Mouse (Mus musculus) neural tube, embryonic 13.5 days (tissue): ENCODE results near the gene Dlg2. TPM values are rescaled to one million over a fixed set of nuclear protein-coding genes. Genes with fewer than 3 reads are reported as not detected.

Experiments used
- ATAC-seq: fragments of 200-750 bp; cut with Nextera tagmentation; 2 replicates; pipeline ENCODE4 v1.8.0; 2017; ENCODE audit warnings: low read depth, mild to moderate bottlenecking, moderate TSS enrichment, moderate library complexity
- H3K27ac ChIP-seq: fragments of 300-500 bp; sonication (generic); replicated peaks from 2 replicates; pipeline ENCODE4 v1.5.1; 2015; ENCODE audit warnings: moderate library complexity, mild to moderate bottlenecking, inconsistent platforms
- H3K27me3 ChIP-seq: fragments of 300-500 bp; sonication (generic); 2 replicates; pipeline ENCODE4 v1.6.1; 2015; ENCODE audit warnings: mild to moderate bottlenecking, inconsistent platforms
- H3K36me3 ChIP-seq: fragments of 300-500 bp; sonication (generic); 2 replicates; pipeline ENCODE4 v1.6.1; 2015; ENCODE audit warnings: mild to moderate bottlenecking, inconsistent platforms
- H3K4me1 ChIP-seq: fragments of 300-500 bp; sonication (generic); replicated peaks from 2 replicates; pipeline ENCODE4 v1.6.1; 2015; ENCODE audit warnings: inconsistent platforms
- H3K4me2 ChIP-seq: fragments of 300-500 bp; sonication (generic); 2 replicates; pipeline ENCODE4 v1.6.1; 2015; ENCODE audit warnings: inconsistent platforms, mild to moderate bottlenecking, moderate library complexity
- H3K4me3 ChIP-seq: fragments of 300-500 bp; sonication (generic); 2 replicates; pipeline ENCODE4 v1.5.1; 2015; ENCODE audit warnings: mild to moderate bottlenecking, inconsistent platforms
- H3K9ac ChIP-seq: fragments of 300-500 bp; sonication (generic); 2 replicates; pipeline ENCODE4 v1.6.1; 2015; ENCODE audit warnings: moderate library complexity, mild to moderate bottlenecking, inconsistent platforms
- H3K9me3 ChIP-seq: fragments of 300-500 bp; sonication (generic); 2 replicates; pipeline ENCODE4 v1.6.1; 2016; ENCODE audit warnings: inconsistent platforms
- WGBS: fragments of 180-500 bp; shearing (Covaris S2); methylation state at CpG from one replicate; pipeline ENCODE4 v1.1.7; 2015; 5-methylcytosine and 5-hydroxymethylcytosine counted together
- polyA plus RNA-seq: library from polyadenylated mRNA; unstranded; fragments of >200 nt; fragmentation: Nextera tagmentation; extraction: Ambion mirVana; gene quantifications from 2 replicates; pipeline ENCODE4 v1.2.1, GENCODE M21; 2015

Dlg2 gene
- polyA plus RNA-seq, 1 experiment from 2014 or later: 13.9 TPM

- ATAC-seq: no peak
- Histone ChIP-seq H3K27ac (no peak overlapping the region), H3K4me3 (no peak overlapping the region), H3K9ac (no peak overlapping the region), H3K4me1 (no peaks in the 10 kb centered on the region), H3K36me3 (no peaks in the 10 kb centered on the region), H3K4me2 (no peak overlapping the region), H3K27me3 (no peaks in the 10 kb centered on the region), H3K9me3 (no peaks in the 10 kb centered on the region)
- 75% methylated on average over 2 of the region's 2 CpGs for WGBS
These were observed 1105.7 kb downstream of the Dlg2 start for GRCm38 (mm10) chr7:91582203-91582602.

- Histone ChIP-seq H3K27me3 (no peaks in the 10 kb centered on the region), H3K36me3 (no peaks in the 10 kb centered on the region), H3K4me2 (no peak overlapping the region), H3K9me3 (no peaks in the 10 kb centered on the region), H3K4me3 (no peak overlapping the region), H3K9ac (no peak overlapping the region), H3K4me1 (no peaks in the 10 kb centered on the region), H3K27ac (no peak overlapping the region)
- WGBS: 53% methylated on average over 1 of the region's 1 CpGs
- no peak for ATAC-seq
These were observed 1107.1 kb downstream of the Dlg2 start for GRCm38 (mm10) chr7:91583566-91583965.

GRCm38 (mm10) chr7:91591261-91592170 is 1115.0 kb downstream of the Dlg2 start:
- Histone ChIP-seq H3K9me3 (no peaks in the 10 kb centered on the region), H3K4me2 (no peak overlapping the region), H3K4me1 (no peaks in the 10 kb centered on the region), H3K27me3 (no peaks in the 10 kb centered on the region), H3K27ac (no peak overlapping the region), H3K4me3 (no peak overlapping the region), H3K9ac (no peak overlapping the region), H3K36me3 (no peaks in the 10 kb centered on the region)
- no peak for ATAC-seq
- WGBS: 83% methylated on average over 5 of the region's 5 CpGs

- WGBS: 68% methylated on average over 4 of the region's 4 CpGs
- Histone ChIP-seq H3K27ac (no peak overlapping the region), H3K27me3 (no peaks in the 10 kb centered on the region), H3K9ac (no peak overlapping the region), H3K4me1 (no peaks in the 10 kb centered on the region), H3K4me3 (no peak overlapping the region), H3K9me3 (no peaks in the 10 kb centered on the region), H3K36me3 (no peaks in the 10 kb centered on the region), H3K4me2 (no peak overlapping the region)
- ATAC-seq: no peak
These were observed 1122.1 kb downstream of the Dlg2 start for GRCm38 (mm10) chr7:91598549-91598948.

GRCm38 (mm10) chr7:91601307-91601706 is 1124.8 kb downstream of the Dlg2 start:
- H3K9me3 ChIP-seq: no peaks in the 10 kb centered on the region
- no peaks in the 10 kb centered on the region for H3K36me3 ChIP-seq
- H3K27me3 ChIP-seq: no peaks in the 10 kb centered on the region
- no peak overlapping the region for H3K4me2 ChIP-seq
- no peaks in the 10 kb centered on the region for H3K4me1 ChIP-seq
- H3K4me3 ChIP-seq: no peak overlapping the region
- no peak overlapping the region for H3K9ac ChIP-seq
- no peak for ATAC-seq
- no peak overlapping the region for H3K27ac ChIP-seq

- no peak overlapping the region for H3K27ac ChIP-seq
- H3K36me3 ChIP-seq: no peaks in the 10 kb centered on the region
- H3K4me2 ChIP-seq: no peak overlapping the region
- no peaks in the 10 kb centered on the region for H3K27me3 ChIP-seq
- H3K9ac ChIP-seq: no peak overlapping the region
- 68% methylated on average over 4 of the region's 4 CpGs for WGBS
- no peaks in the 10 kb centered on the region for H3K9me3 ChIP-seq
- ATAC-seq: no peak
- H3K4me1 ChIP-seq: no peaks in the 10 kb centered on the region
- no peak overlapping the region for H3K4me3 ChIP-seq
These were observed 1127.1 kb downstream of the Dlg2 start for GRCm38 (mm10) chr7:91603561-91603960.

- no peak for ATAC-seq
- Histone ChIP-seq H3K4me3 (no peak overlapping the region), H3K9ac (no peak overlapping the region), H3K27me3 (no peaks in the 10 kb centered on the region), H3K4me1 (no peaks in the 10 kb centered on the region), H3K27ac (no peak overlapping the region), H3K9me3 (no peaks in the 10 kb centered on the region), H3K36me3 (no peaks in the 10 kb centered on the region), H3K4me2 (no peak overlapping the region)
- 88% methylated on average over 1 of the region's 1 CpGs for WGBS
These were observed 1176.6 kb downstream of the Dlg2 start for GRCm38 (mm10) chr7:91653033-91653432.

GRCm38 (mm10) chr7:91659498-91659897 is 1183.0 kb downstream of the Dlg2 start:
- 67% methylated on average over 2 of the region's 2 CpGs for WGBS
- H3K9me3 ChIP-seq: no peaks in the 10 kb centered on the region
- no peak overlapping the region for H3K4me2 ChIP-seq
- H3K4me1 ChIP-seq: no peaks in the 10 kb centered on the region
- no peak overlapping the region for H3K27ac ChIP-seq
- H3K4me3 ChIP-seq: no peak overlapping the region
- ATAC-seq: no peak
- H3K36me3 ChIP-seq: no peaks in the 10 kb centered on the region
- no peak overlapping the region for H3K9ac ChIP-seq
- no peaks in the 10 kb centered on the region for H3K27me3 ChIP-seq

- Histone ChIP-seq H3K9me3 (no peaks in the 10 kb centered on the region), H3K4me1 (no peaks in the 10 kb centered on the region), H3K36me3 (no peaks in the 10 kb centered on the region), H3K9ac (no peak overlapping the region), H3K27me3 (no peaks in the 10 kb centered on the region), H3K4me2 (no peak overlapping the region), H3K27ac (no peak overlapping the region), H3K4me3 (no peak overlapping the region)
- ATAC-seq: no peak
- 75% methylated on average over 13 of the region's 13 CpGs for WGBS
These were observed 1196.0 kb downstream of the Dlg2 start for GRCm38 (mm10) chr7:91672236-91673017.

- Histone ChIP-seq H3K27me3 (no peaks in the 10 kb centered on the region), H3K4me1 (no peaks in the 10 kb centered on the region), H3K4me2 (no peak overlapping the region), H3K27ac (no peak overlapping the region), H3K36me3 (no peaks in the 10 kb centered on the region), H3K9ac (no peak overlapping the region), H3K9me3 (no peaks in the 10 kb centered on the region), H3K4me3 (no peak overlapping the region)
- ATAC-seq: no peak
These were observed 1197.9 kb downstream of the Dlg2 start for GRCm38 (mm10) chr7:91674401-91674800.

GRCm38 (mm10) chr7:91677934-91678333 is 1201.5 kb downstream of the Dlg2 start:
- Histone ChIP-seq H3K36me3 (no peaks in the 10 kb centered on the region), H3K9ac (no peak overlapping the region), H3K4me3 (no peak overlapping the region), H3K27ac (no peak overlapping the region), H3K27me3 (no peaks in the 10 kb centered on the region), H3K9me3 (no peaks in the 10 kb centered on the region), H3K4me2 (no peak overlapping the region), H3K4me1 (no peaks in the 10 kb centered on the region)
- no peak for ATAC-seq
- WGBS: 67% methylated on average over 2 of the region's 2 CpGs

- Histone ChIP-seq H3K27me3 (no peaks in the 10 kb centered on the region), H3K4me3 (no peak overlapping the region), H3K4me1 (0 out of 2 replicates have a peak, but pooled peaks cover 3% of the 10 kb centered on the region), H3K9me3 (no peaks in the 10 kb centered on the region), H3K27ac (no peak overlapping the region), H3K36me3 (no peaks in the 10 kb centered on the region), H3K9ac (no peak overlapping the region), H3K4me2 (no peak overlapping the region)
- ATAC-seq: no peak
These were observed 1211.5 kb downstream of the Dlg2 start for GRCm38 (mm10) chr7:91687930-91688329.
